Mouse (Mus musculus) gonadal fat pad, adult 2 months (tissue): ENCODE results near the gene Phf14. TPM values are rescaled to one million over a fixed set of nuclear protein-coding genes. Genes with fewer than 3 reads are reported as not detected.

Experiments used
- DNase-seq: peaks from one replicate; pipeline ENCODE4 v3.0.0-alpha.2; 2012; ENCODE audit warnings: low read depth
- polyA plus RNA-seq: library from polyadenylated mRNA; depleted of rRNA; stranded (reverse); fragments of >200 nt; gene quantifications from 2 replicates; pipeline ENCODE4 v1.2.3, GENCODE M21; 2012

The Phf14 gene
- polyA plus RNA-seq, 1 experiment: 10.5 TPM

GRCm38 (mm10) chr6:12020738-12021137 lies 113.1 kb downstream of the Phf14 start:
- DNase-seq: no peak

GRCm38 (mm10) chr6:12021480-12021879 lies 113.9 kb downstream of the Phf14 start:
- DNase-seq: no peak

DNA sequence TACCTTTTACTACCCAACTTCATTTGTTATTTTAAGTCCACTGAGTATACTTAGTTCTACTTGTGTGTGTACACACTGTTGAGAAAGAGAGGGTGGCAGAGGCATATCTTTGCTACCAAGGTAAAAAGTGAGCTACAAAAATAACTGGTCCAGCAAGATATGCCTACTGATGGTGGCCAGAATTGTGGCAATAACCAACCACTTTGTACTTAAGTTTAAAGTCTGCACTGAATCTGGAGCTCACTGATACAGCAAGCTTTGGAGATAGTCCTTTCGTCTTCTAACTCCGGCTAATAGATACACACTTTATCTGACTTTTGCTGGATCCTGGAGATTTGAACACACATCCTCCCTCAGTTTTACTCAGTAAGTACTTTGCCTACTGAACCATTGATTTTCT lies 115.8 kb downstream of the Phf14 start:
- no peak for DNase-seq

- no peak for DNase-seq
Observed at GRCm38 (mm10) chr6:12026804-12027537, 119.4 kb downstream of the Phf14 start.

DNA sequence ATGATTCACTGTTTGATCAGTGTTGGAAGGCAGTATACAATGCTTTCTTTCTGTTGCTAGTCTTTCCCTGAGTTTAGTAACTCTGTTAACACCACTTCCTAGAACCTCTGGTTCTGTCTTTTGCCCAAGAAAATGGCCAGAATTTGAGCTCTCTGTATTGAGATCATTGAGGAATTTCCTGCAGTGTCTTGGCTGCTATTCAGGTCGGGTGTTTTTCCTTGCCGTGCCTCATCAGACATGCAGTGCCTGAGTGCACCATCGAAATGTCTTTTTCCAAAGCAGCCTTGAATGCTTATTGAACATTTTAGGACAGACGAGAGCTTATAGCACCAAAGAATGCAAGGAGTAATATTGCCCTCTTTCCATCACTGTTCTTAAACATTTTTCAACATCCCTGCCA lies 127.0 kb downstream of the Phf14 start:
- DNase-seq: no peak

- DNase-seq: no peak
Observed at GRCm38 (mm10) chr6:12038268-12038667, 130.7 kb downstream of the Phf14 start.

DNA sequence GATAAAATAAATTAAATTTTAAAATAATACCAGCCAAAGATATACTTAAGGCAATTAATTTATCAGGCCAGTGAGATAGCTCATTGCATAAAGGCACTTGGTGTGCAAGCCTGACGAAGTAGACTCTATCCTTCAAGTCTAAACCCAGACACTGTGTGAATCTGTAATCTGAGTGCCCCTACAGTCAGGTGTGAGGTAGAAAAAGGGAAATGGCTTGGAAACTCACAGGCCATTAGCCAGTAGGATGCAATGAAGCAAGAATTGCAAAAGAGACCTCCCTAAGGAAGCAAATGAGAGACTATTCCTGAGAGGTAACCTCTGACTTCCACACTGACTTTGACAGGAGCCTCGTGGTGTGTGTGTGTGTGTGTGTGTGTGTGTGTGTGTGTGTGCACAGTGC lies 145.3 kb downstream of the Phf14 start:
- DNase-seq: no peak

DNA sequence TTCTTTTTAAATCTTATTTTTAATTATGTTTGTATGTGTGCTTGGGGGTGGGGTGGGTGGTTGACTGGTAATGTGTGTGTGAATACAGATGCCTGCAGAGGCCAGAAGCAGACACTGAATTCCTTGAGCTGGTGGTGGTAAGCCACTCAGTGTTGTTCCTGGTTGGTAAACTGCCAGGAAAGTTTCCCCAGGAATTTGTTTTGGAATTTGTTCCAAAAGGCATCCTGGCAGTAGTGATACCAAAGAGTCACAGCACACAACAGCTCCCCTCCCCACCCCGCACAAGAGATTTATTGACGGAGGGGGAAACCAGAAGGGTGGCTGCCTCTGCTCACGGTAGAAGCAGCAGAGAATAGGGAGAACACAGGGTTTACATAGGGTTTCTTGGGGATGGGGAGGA lies 146.5 kb downstream of the Phf14 start:
- DNase-seq: no peak

DNA sequence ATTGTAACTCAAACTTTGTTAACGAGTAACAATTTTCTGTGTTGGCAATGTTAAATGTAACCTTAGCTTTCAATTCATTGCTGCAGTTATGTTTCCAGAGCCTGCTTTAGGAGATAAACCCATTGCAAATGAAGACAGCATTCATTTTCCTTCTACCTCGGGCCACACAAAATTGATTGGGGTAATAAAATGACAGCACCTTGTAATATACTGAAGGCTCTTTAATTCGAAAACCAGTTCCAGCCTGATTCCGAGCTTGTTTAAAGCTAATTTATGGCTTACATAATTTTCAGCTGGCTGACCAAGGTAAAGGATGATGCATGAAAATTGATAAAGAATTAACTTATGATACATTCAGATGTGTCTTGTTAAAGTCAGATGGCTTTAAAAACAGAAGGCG lies 151.1 kb downstream of the Phf14 start:
- DNase-seq: no peak

- no peak for DNase-seq
Observed at GRCm38 (mm10) chr6:12059971-12060370, 152.4 kb downstream of the Phf14 start.

DNA sequence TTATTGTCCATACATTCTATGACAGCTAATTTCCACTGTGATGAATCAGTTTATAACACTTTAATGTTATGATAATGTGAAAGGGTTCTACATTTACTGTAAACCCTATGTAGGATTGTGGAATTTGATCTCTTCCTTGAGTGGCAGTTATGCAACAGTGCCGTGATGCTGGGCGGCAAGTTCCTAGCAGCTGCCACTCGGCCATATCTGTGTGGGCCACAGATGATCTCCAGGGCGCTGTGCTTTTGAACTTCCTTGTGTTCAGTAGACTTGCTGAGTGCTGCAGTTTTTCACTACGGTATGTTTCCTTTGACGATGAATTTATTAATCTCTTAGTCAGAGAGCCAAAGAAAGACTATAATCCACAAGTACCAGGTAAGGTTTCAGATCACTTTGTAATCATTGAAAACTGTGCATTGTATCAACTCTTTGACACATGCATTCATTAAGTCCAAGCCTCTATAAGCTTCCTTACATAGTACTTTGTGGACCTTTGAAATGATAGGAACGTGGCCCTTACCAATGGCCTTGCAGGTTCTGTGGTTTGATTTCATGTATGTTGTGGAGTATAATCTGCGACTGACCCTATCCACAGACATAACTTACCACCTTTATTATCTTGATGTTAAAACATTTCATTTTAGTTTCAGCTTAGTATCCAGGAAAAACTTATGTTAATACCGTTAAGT lies 153.0 kb downstream of the Phf14 start:
- no peak for DNase-seq

- DNase-seq: no peak
Observed at GRCm38 (mm10) chr6:12067956-12068355, 160.3 kb downstream of the Phf14 start.

- DNase-seq: no peak
Observed at GRCm38 (mm10) chr6:12069357-12069756, 161.7 kb downstream of the Phf14 start.

GRCm38 (mm10) chr6:12074599-12074998 lies 167.0 kb downstream of the Phf14 start:
- no peak for DNase-seq

GRCm38 (mm10) chr6:12077338-12077737 lies 169.7 kb downstream of the Phf14 start:
- no peak for DNase-seq

DNA sequence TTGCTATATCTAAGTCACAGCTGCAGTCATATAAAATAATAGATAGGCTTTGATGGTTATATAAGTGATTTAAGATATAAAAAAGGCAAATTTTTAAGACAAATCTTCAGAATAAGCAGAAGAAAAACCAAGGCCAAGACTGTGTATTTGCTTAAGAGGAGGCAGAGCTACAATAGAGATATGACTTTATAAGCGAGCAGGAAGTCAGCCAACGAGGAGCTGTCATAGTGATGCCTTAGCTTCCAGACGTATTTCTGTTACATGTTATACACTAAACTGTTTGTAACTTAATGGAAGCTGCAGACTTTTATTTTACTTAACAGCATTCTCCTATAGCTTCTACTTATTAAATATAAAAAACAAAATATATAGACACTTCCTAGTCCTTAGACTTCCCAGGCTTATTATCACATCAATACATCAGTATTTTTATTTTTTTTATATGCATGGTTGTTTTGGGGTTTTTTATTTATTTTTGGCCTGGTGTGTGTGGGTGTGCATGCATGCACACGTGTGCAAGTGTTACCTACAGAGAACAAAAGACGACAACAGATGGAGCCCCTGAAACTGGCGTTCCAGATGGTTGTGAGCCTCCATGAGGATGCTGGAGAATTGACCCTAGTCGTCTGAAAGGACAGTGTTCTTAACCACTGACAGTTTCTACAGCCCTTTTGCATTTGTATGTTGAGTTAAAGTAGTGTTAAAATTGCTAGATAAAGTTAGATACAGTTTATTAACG lies 170.4 kb downstream of the Phf14 start:
- DNase-seq: no peak

DNA sequence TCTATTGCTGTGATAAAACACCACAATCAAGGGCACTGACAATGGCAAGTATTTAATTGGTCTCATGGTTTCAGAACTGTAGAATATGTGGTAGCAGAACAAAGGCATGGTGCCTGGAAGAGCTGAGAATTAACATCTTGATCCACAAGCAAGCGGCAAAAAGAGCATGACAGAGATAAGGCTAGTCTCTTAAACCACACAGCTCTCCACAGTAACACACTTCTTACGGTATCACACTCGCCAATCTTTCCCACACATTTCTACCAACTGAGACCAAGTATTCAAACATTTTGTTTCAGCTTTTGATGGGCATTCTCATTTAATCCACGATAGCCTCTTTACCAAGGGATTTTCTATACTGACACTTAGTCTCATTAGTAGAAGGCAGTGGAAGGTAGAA lies 171.7 kb downstream of the Phf14 start:
- no peak for DNase-seq

DNA sequence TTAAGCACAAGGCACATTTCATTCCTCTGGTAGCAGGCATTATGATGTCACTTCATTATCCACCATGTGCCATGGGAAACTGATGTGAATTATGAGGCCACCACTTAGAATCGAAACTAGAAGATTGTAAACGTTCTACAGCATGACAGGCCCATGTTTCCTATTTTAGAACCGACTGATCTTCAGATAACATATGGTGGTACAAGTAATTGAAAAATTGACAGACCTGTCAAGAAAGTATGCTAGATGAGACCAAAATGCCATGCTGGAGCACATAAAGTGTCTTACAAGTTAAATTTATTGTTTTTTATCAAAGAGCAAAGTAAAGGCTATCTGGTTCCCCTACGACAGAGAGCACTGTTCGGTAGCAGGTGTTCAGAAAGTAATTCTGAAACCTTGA lies 172.8 kb downstream of the Phf14 start:
- no peak for DNase-seq

DNA sequence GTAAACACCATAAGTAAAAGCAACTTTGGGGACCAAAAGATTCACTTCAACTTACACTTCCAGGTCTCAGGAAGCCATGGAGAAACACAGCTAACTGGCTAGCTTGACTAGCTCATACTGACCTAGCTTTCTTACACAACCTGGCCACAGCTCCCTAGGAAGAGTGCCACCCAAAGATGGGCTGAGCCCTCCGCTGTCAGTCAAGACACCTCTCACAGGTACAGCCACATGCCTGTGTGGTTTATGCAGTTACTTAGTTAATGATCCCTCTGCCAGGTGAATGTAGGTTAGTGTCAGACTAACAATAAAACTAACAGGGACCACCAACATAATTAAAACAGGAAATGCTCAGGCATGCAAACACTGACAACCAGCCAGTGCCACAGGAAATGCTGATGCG lies 174.1 kb downstream of the Phf14 start:
- DNase-seq: no peak

DNA sequence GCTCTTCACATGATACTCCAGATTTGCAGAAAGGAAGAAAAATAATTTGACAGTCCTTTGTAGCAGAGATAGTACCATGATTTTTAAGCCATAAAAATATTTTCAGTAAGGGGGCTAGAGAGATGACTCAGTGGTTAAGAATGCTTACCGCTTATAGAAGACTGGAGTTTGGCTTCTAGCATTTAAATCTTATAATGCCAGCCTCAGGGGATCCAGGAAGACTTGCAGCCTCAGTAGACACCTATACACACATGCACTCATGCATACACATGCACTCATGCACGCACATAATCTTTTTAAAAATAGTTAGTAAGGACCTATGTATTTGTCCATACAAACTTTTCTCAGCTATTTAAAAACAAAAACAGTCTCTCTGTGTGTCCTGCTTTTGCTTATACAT lies 174.5 kb downstream of the Phf14 start:
- no peak for DNase-seq

DNA sequence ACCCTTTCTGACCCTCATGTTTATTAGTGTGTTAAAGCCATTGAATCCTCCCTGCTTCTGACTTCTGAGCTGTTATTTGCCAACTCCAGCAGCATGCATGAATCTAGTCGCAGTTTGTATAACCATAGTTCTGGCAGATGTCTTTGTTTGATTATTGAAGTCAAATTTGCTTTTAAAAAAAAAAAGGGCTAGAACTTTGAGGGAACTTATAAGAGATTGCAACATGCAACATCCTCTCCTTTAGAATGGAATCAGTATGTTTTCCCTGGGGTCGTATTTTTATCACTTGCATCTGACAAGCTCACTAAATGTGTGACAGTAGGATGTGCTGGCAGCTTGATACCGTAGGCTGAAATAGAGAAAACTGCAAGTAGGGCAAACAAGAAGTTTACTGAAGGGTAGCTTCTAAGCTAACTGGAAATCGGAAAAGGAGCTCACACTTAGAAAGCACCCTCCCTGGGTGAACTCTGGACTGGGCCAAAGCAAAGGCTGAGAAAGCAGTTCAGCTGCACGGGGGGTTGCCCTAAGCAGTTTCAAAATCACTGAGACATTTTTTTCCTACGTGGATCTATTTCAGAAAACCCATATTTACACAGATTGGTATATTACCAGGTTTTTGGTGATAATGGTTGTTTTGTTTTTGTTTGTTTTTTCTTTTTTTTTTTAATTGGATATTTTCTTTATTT lies 175.1 kb downstream of the Phf14 start:
- DNase-seq: no peak

DNA sequence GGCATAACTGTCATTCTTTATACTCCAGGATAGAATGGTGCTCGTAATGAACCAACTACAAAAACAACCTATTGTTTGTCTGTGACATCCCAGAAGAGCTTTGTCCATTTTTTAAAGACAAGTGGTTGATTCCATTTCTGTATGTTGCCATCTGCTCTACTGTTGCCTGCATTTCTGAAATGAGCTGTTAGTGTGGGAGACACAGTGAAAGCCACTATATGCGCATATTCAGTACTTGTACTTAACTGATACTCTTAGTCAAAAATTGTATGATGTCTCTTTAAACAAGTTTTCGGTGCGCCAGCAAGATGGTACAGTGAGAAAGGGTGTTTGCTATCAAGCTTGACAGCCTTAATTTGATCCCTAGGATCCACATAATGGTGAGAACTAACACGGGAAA lies 177.1 kb downstream of the Phf14 start:
- DNase-seq: no peak
